Mouse (Mus musculus): Measurements from ENCODE around the gene Cmtr2.

Cmtr2 gene

GRCm38 (mm10) chr8:110265796-110266305 lies 50.4 kb downstream of the Cmtr2 start:
- DNase-seq (ENCODE audit: low read depth) = no peak

DNA sequence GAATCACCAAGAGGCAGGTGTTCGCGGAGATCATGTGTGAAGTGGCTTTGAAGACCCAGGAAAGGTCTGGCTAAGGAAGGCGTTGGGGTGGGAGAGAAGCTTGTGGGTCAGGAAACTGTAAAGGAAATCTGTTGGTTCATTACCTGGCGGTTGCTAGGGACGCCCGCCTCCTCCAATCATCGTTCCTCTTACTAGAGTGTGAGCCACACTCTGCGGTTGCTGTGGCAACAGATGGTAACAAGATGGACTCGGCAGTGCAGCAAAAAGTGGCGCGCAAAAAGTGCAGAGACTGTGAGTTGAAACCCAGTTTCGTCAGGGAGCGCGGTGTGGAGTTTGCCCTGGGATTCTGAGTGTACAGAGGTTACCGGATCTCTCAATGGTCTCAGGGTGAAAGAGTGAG lies 51.3 kb downstream of the Cmtr2 start, which contains the start of gene Hydin:
Hydin (plus strand) TSS at position 237 of the 400 bp plus-strand sequence.
- no peak for DNase-seq (ENCODE audit: low read depth)

DNA sequence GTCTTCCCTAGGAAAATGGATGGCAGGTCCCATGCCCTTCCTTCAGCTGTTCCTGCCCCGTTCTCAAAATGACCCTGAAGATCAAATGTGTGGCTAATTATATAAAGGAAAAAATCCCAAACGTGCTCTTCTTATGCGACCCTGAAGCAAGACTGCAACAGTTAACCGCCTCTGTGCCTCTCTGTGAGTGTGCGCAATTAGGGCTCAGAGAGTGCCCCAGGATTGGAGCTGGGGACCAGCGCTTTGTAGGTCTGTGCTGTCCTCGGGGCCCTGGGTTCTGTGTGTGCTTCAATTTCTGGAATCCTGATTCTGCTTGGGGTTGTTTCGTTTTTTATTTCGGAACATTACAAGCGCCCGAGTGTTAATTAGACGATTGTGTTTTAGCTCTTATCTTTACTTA lies 51.8 kb downstream of the Cmtr2 start:
- no peak for DNase-seq (ENCODE audit: low read depth)

- no peak for DNase-seq (ENCODE audit: low read depth)
These were observed 55.2 kb downstream of the Cmtr2 start for GRCm38 (mm10) chr8:110270659-110271058.

DNA sequence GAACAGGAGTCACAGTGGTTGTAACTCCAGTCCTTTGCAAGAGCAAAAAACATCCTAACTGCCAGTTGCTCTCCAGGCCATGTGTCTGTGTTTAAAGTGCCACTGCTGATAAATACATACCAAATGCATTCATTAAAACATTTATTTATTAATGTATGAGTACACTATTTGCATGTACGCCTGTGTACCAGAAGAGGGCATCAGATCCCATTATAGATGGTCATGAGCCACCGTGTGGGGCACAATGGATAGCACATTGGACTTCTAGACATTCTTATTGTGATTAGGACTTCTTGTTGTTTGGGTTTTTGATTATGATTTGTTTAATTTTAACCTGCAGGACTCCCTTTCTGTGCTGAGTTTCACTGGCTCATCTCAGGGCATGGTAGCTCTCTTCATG lies 57.9 kb downstream of the Cmtr2 start:
- no peak for DNase-seq (ENCODE audit: low read depth)
